Mouse (Mus musculus) stomach, embryonic 16.5 days (tissue): Measurements from ENCODE around the gene Adam22. TPM values are rescaled to one million over a fixed set of nuclear protein-coding genes. Genes with fewer than 3 reads are reported as not detected.

Experiments
- ATAC-seq: fragments of 200-750 bp; cut with Nextera tagmentation; 2 replicates; pipeline ENCODE4 v1.8.0; 2017; ENCODE audit warnings: moderate number of reproducible peaks, moderate TSS enrichment; ENCODE audit not compliant: insufficient read depth, low FRiP score
- H3K27ac ChIP-seq: fragments of 300-500 bp; sonication (generic); 2 replicates; pipeline ENCODE4 v1.5.1; 2014; ENCODE audit warnings: low read length
- H3K27me3 ChIP-seq: fragments of 300-500 bp; sonication (generic); 2 replicates; pipeline ENCODE4 v1.6.1; 2014; ENCODE audit warnings: low read length, control low read depth, mixed read lengths; ENCODE audit not compliant: control insufficient read depth, insufficient read depth
- H3K36me3 ChIP-seq: fragments of 300-500 bp; sonication (generic); 2 replicates; pipeline ENCODE4 v1.6.1; 2014; ENCODE audit warnings: low read length; ENCODE audit not compliant: control insufficient read depth, insufficient read depth
- H3K4me1 ChIP-seq: fragments of 300-500 bp; sonication (generic); 2 replicates; pipeline ENCODE4 v1.6.1; 2014; ENCODE audit warnings: low read length, control low read depth, mixed read lengths; ENCODE audit not compliant: control insufficient read depth, insufficient read depth
- H3K4me2 ChIP-seq: fragments of 300-500 bp; sonication (generic); 2 replicates; pipeline ENCODE4 v1.6.1; 2014; ENCODE audit warnings: low read depth, low read length, mixed read lengths
- H3K4me3 ChIP-seq: fragments of 300-500 bp; sonication (generic); replicated peaks from 2 replicates; pipeline ENCODE4 v1.5.1; 2014; ENCODE audit warnings: mild to moderate bottlenecking, low read length
- H3K9ac ChIP-seq: fragments of 300-500 bp; sonication (generic); 2 replicates; pipeline ENCODE4 v1.6.1; 2014; ENCODE audit warnings: low read length
- H3K9me3 ChIP-seq: fragments of 300-500 bp; sonication (generic); replicated peaks from 2 replicates; pipeline ENCODE4 v1.6.1; 2016; ENCODE audit warnings: low read length, control low read depth; ENCODE audit not compliant: control insufficient read depth
- WGBS: fragments of 180-500 bp; shearing (Covaris S2); extraction: QIAGEN DNeasy Blood & Tissue Kit; methylation state at CpG from one replicate; pipeline ENCODE4 v1.1.7; 2014; 5-methylcytosine and 5-hydroxymethylcytosine counted together
- polyA plus RNA-seq: library from polyadenylated mRNA; unstranded; fragments of >200 nt; fragmentation: Nextera tagmentation; extraction: Ambion mirVana; gene quantifications from 2 replicates; pipeline ENCODE4 v1.2.1, GENCODE M21; 2015

Gene Adam22
- polyA plus RNA-seq, 1 experiment from 2014 or later: 7.0 TPM

- no peak overlapping the region for H3K4me2 ChIP-seq
- no peak overlapping the region for H3K4me3 ChIP-seq
- no peaks in the 10 kb centered on the region for H3K27me3 ChIP-seq
- 66% methylated on average over 5 of the region's 5 CpGs for WGBS
- H3K4me1 ChIP-seq: 0 out of 2 replicates have a peak, but pooled peaks cover 4% of the 10 kb centered on the region
- no peaks in the 10 kb centered on the region for H3K9me3 ChIP-seq
- H3K36me3 ChIP-seq: no peaks in the 10 kb centered on the region
- no peak overlapping the region for H3K9ac ChIP-seq
- no peak overlapping the region for H3K27ac ChIP-seq
- no peak for ATAC-seq
Measured at GRCm38 (mm10) chr5:8368781-8369180, 821 bp upstream of the Adam22 start.

- H3K4me1 ChIP-seq: 0 out of 2 replicates have a peak, but pooled peaks cover 4% of the 10 kb centered on the region
- peak overlapping the region; percentile 67 for H3K4me3 ChIP-seq
- no peaks in the 10 kb centered on the region for H3K36me3 ChIP-seq
- WGBS: 36% methylated on average over 7 of the region's 7 CpGs
- no peak overlapping the region for H3K9ac ChIP-seq
- H3K4me2 ChIP-seq: peak overlapping the region; percentile 96
- no peaks in the 10 kb centered on the region for H3K9me3 ChIP-seq
- H3K27ac ChIP-seq: no peak overlapping the region
- H3K27me3 ChIP-seq: no peaks in the 10 kb centered on the region
- ATAC-seq: no peak
Measured at GRCm38 (mm10) chr5:8368328-8368692, 350 bp upstream of the Adam22 start.

- H3K9me3 ChIP-seq: no peaks in the 10 kb centered on the region
- peak overlapping the region; percentile 96 for H3K4me2 ChIP-seq
- H3K4me3 ChIP-seq: peak overlapping the region; percentile 67
- H3K27me3 ChIP-seq: no peaks in the 10 kb centered on the region
- no peak for ATAC-seq
- H3K27ac ChIP-seq: no peak overlapping the region
- peak overlapping the region; percentile 70 for H3K9ac ChIP-seq
- H3K36me3 ChIP-seq: no peaks in the 10 kb centered on the region
- 0 out of 2 replicates have a peak, but pooled peaks cover 4% of the 10 kb centered on the region for H3K4me1 ChIP-seq
- WGBS: 3% methylated on average over 24 of the region's 25 CpGs
Measured at GRCm38 (mm10) chr5:8366771-8367613, 968 bp downstream of the Adam22 start.

- H3K9me3 ChIP-seq: no peaks in the 10 kb centered on the region
- no peaks in the 10 kb centered on the region for H3K27me3 ChIP-seq
- no peak overlapping the region for H3K4me3 ChIP-seq
- H3K36me3 ChIP-seq: no peaks in the 10 kb centered on the region
- H3K4me2 ChIP-seq: no peak overlapping the region
- WGBS: 42% methylated on average over 1 of the region's 1 CpGs
- no peak for ATAC-seq
- H3K9ac ChIP-seq: no peak overlapping the region
- 0 out of 2 replicates have a peak, but pooled peaks cover 4% of the 10 kb centered on the region for H3K4me1 ChIP-seq
- H3K27ac ChIP-seq: no peak overlapping the region
Measured at GRCm38 (mm10) chr5:8362361-8362760, 5.6 kb downstream of the Adam22 start.

GRCm38 (mm10) chr5:8357677-8358076 is 10.3 kb downstream of the Adam22 start:
- Histone ChIP-seq H3K4me2 (no peak overlapping the region), H3K27ac (no peak overlapping the region), H3K4me3 (no peak overlapping the region), H3K36me3 (no peaks in the 10 kb centered on the region), H3K9ac (no peak overlapping the region), H3K27me3 (no peaks in the 10 kb centered on the region), H3K9me3 (no peaks in the 10 kb centered on the region), H3K4me1 (no peaks in the 10 kb centered on the region)
- WGBS: 72% methylated on average over 8 of the region's 8 CpGs
- no peak for ATAC-seq

GRCm38 (mm10) chr5:8356885-8357651 is 10.9 kb downstream of the Adam22 start:
- no peaks in the 10 kb centered on the region for H3K9me3 ChIP-seq
- no peak overlapping the region for H3K27ac ChIP-seq
- H3K27me3 ChIP-seq: no peaks in the 10 kb centered on the region
- H3K4me2 ChIP-seq: no peak overlapping the region
- ATAC-seq: no peak
- H3K4me3 ChIP-seq: no peak overlapping the region
- 33% methylated on average over 13 of the region's 13 CpGs for WGBS
- H3K9ac ChIP-seq: no peak overlapping the region
- no peaks in the 10 kb centered on the region for H3K36me3 ChIP-seq
- no peaks in the 10 kb centered on the region for H3K4me1 ChIP-seq

GRCm38 (mm10) chr5:8356326-8356725 is 11.6 kb downstream of the Adam22 start:
- Histone ChIP-seq H3K4me3 (no peak overlapping the region), H3K36me3 (no peaks in the 10 kb centered on the region), H3K4me1 (no peaks in the 10 kb centered on the region), H3K27me3 (no peaks in the 10 kb centered on the region), H3K4me2 (no peak overlapping the region), H3K9me3 (no peaks in the 10 kb centered on the region), H3K9ac (no peak overlapping the region), H3K27ac (no peak overlapping the region)
- WGBS: 43% methylated on average over 2 of the region's 2 CpGs
- no peak for ATAC-seq

GRCm38 (mm10) chr5:8349557-8349956 is 18.4 kb downstream of the Adam22 start:
- ATAC-seq: no peak
- no peak overlapping the region for H3K4me2 ChIP-seq
- no peak overlapping the region for H3K4me3 ChIP-seq
- no peaks in the 10 kb centered on the region for H3K4me1 ChIP-seq
- 51% methylated on average over 10 of the region's 10 CpGs for WGBS
- H3K27ac ChIP-seq: no peak overlapping the region
- H3K36me3 ChIP-seq: no peaks in the 10 kb centered on the region
- no peak overlapping the region for H3K9ac ChIP-seq
- no peaks in the 10 kb centered on the region for H3K9me3 ChIP-seq
- no peaks in the 10 kb centered on the region for H3K27me3 ChIP-seq

GRCm38 (mm10) chr5:8346329-8346728 is 21.6 kb downstream of the Adam22 start:
- ATAC-seq: no peak
- H3K4me3 ChIP-seq: no peak overlapping the region
- no peak overlapping the region for H3K27ac ChIP-seq
- H3K9ac ChIP-seq: no peak overlapping the region
- H3K4me2 ChIP-seq: no peak overlapping the region
- H3K27me3 ChIP-seq: no peaks in the 10 kb centered on the region
- H3K9me3 ChIP-seq: no peaks in the 10 kb centered on the region
- H3K4me1 ChIP-seq: no peaks in the 10 kb centered on the region
- no peaks in the 10 kb centered on the region for H3K36me3 ChIP-seq
